Mouse (Mus musculus) bone marrow macrophage, adult 2 months (primary cell): ENCODE measurements around the gene Ybx1.

ENCODE experiments used
- CTCF ChIP-seq: IDR thresholded peaks from 2 replicates; pipeline ENCODE4 v1.5.1; 2012; ENCODE audit warnings: low read depth, mild to moderate bottlenecking, low read length, moderate library complexity
- POLR2A ChIP-seq: IDR thresholded peaks from 2 replicates; pipeline ENCODE4 v1.6.1; 2012; ENCODE audit warnings: mild to moderate bottlenecking, low read depth, low read length, borderline replicate concordance

DNA sequence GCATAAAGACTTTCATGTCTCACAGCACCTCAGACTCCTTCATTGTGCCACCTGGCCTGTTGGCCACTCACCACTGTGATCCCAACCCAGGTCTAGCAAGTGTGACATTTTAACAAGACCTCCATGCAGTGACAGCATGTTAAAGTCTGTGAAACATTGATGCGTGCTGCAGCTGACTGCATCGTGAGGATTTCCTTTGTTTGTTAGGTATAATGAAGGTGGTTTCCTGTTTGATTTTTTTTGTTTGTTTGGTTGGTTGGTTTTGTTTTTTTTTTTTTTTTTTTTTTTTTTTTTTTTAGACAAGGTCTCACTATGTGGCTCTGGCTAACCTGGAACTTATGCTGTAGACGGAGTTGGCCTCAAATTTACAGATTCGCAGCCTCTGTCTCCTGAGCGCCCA is 31.9 kb downstream of the Ybx1 start:
- TF ChIP-seq CTCF (no peak), POLR2A (no peak)
